Mouse (Mus musculus): ENCODE measurements around the gene Hesx1. TPM values are rescaled to one million over a fixed set of nuclear protein-coding genes. Genes with fewer than 3 reads are reported as not detected.
"Not testable (repeated sequence)": the region's sequence is repeated elsewhere in the genome, so short reads cannot be mapped to it uniquely, and the experiment has no call there.

Gene Hesx1
- not detected for total RNA-seq (2021)
- long read RNA-seq, experiment 1 = 0 reads
- long read RNA-seq, experiment 2 = 0 reads

DNA sequence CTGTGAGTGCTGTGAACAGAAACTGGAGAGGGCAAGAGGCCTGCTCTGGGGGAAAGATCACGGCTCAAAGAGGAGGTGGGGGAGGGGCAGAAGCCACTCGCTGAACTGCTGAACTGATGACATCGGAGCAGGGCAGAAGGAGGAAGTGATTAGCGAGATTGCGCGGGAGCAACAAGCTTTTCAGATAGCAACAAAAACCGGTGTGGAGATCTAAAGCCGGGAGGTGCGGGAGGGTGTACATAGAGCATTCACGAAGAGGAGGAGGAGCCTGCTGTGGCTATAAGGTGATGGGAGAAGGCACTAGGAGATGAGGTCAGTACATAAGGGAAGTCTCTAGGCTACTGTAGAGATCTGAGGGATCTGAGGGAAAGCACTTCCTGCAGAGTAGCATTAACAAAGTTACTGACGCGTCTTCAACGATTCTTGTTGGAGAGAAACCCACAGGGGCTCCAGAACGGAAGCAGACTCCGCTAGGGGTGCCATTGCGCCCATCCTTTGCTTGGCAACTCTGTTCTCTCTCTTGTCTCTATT, at the start of gene Hesx1:
Hesx1 (plus strand) TSS at position 206 of the 531 bp plus-strand sequence.
- DNase-seq = peak; percentile 31 to 72

DNA sequence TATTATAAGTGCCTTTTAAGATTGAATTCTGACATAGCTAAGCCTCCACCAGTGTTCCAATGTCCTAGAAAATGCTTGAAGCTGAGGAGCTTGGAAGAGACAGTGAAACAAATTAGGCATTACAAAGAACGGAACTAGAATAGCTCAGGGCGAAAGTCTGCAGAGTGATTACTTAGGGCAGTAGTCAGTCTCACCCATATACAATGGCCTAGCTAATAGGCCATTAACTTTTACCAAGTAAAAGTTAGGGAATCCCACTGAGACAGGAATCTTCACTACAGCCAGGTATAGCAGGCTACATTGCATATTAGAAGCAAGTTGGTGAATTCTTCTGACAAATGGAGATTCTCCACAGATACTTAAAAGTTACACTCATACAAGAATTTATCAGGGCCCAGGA, 38.1 kb upstream of the Hesx1 start:
- not testable (repeated sequence) for DNase-seq

GRCm38 (mm10) chr14:26960518-26960917, 33.7 kb upstream of the Hesx1 start:
- no peak for DNase-seq

DNA sequence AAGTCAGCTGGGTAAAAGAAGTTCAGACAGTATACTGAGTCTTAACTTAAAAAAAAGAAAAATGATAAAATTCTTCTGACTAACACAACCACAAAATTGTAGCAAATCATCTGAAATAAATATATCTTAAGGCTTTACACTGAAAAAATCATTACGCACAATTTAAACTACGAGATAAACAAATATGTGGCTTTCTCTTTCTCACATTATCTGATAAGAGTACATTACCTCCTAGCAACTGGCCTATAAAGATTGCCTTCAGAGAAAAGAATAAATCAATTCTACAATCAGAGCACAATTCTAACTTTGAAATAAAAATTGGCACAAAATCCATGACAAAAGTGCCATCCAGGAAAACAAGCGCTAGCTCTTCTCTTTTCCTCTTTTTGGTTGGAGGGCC, 25.1 kb upstream of the Hesx1 start:
- DNase-seq = no peak

DNA sequence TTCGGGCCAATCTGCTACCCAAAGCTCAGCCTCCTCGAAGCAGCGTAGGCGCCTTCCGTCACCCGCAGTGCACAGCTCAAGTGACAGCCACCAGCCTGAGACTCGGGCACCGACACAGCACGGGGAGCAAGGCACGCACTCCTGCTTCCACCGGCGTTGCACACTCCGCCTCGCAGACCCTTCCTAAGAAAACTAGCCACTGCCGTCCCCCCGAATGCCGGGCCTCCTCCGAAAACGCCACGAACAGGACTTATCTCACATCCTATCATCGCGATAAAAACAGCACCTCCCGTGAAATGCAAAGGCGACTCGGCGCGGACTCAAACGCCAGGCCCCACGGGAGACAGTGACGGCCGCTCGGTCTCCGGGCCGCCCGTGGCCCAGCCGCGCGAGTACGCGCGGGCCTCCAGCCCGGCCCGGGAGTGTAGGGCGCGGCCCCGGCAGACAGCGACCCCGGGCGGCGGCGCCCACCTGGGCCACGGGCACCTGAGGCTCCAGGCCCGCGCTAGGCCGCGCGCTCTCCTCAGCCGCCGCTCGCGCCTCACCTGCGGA, 24.3 kb upstream of the Hesx1 start:
- DNase-seq = peak; percentile 60 to 62

DNA sequence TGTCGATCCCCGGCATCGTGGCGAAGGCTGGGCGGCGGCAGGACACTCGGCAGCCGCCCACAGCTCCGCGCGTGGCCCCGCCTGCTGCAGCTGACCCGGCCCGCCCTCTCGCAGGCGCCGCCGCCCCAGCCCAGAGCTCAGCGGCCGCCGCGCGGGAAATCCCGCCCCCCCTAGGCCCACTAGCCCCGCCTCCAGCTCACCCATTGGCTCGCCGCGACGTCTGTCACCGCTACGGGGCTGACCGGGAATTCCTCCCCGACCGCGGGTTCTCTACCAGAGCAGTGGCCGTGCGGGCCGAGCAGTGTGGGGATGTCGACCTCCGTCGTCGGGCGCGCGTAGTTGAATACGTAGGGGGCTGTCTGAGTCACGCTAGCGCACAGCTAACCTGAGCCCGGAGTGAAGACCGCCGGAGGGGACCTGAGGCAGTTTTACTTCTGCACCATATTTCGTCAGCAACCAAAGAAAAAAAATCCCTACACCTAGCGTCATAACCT, 23.7 kb upstream of the Hesx1 start:
- peak; percentile 99 for DNase-seq

DNA sequence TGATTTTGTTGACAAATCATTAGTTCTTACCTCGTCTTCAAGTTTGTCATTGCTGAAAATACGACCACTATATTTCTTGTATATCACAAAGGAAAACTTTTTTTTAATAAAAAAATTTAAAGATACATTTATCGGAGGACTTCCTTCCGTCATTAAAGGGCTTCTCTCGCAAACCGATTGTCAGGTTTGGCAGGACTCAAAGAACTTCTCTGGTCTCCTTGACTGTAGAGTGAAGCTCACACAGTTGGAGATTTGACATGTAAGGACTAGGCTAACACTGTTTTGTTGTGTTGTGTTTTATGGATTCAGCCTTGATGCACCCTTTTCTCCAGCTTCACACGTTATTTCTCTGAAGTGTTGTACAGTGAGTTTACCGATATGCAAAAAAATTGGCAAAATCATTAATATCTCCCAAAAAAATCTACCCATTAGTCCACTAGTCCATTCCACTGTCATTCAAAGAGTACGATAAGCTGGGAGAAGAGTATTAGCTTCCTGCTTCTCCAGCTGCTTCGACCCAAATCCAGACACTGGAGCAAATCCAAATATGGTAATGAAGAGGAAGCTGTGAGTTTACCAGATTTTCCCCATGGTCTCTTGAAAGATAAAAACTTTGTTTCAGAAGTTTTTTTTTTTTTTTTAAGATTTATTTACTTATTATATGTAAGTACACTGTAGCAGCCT, 23.0 kb upstream of the Hesx1 start, which contains the start of gene Appl1:
Appl1 (minus strand) TSS at position 127 of the 684 bp plus-strand sequence.
- DNase-seq = no peak

GRCm38 (mm10) chr14:26973089-26973488, 21.1 kb upstream of the Hesx1 start:
- DNase-seq = no peak

DNA sequence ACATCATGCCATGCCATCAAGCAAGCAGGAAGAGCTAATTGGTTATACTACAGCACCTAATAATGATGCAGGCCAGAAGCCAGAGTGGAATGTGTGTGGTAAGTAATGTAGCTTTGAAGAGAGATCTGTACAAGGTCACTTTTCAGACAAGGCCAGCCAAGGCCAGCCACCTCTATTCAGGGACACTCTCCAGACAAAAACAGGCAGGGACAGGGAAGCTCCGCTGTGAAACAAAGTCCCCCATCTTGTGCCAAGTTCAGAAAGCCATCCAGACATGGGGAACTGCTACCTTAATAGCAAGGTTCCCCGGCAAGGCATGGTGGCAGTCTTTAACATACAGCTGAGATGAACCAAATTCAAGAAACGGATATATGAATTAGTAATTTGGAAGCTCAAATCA, 18.7 kb upstream of the Hesx1 start:
- peak; percentile 64 to 69 for DNase-seq

DNA sequence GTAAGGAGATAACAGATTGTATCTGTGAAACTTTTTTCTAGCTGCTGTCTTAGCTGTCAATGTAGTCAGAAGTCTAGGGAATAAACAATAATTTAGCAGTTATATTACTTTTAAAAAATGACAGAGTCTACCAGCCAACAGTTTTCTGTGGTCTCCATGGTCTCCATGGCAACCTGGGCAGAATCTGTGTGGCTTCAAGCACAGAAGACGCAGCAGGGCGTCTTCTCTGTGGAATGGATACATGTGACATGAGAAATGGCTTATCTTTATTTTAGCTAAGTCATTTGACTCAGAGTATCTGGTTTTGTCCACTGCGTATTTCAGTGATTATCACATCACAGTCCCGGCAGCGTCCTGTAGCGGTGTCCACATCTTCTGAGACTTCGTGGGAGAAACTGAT, 18.0 kb upstream of the Hesx1 start:
- peak; percentile 20 to 39 for DNase-seq

DNA sequence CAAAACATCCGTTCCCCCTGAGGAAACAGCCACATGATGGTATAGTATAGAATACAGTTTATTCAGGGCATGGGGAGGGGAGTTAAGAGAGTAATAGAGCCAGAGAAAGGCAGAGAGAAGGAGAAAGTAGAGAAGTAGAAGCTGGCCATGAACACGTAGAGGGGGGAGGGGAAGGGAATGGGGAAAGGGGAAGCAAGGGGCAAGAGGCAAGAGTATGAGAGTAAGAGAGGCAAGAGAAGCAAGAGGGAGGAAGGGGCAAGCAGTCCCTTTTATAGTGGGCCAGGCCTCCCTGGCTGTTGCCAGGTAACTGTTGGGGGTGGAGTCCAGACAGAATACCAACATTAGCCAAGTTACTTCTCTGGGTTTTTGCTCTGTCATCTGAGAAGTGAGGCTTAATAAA, 16.7 kb upstream of the Hesx1 start:
- DNase-seq = no peak

DNA sequence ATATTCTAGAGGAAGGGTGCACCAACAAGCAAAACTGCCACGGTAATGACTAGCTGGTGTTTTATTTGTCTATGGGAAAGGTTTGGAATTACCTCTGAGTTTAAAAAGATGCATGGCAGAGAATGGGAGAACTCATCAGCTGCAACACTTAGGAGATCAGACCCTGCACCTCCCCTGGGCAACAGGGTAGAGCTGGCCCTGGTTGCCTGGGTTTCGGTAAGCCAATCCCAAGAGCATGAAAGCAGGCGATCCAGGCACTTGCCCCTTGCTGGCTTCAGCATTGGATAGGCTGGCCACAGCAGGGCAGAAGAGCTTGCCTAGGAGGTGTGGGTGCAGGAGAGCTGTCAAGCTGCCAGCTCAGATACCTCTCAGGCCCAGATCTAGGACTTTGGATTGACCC, 14.4 kb upstream of the Hesx1 start:
- DNase-seq = no peak

- no peak for DNase-seq
Observed at GRCm38 (mm10) chr14:26981021-26981420, 13.2 kb upstream of the Hesx1 start.

DNA sequence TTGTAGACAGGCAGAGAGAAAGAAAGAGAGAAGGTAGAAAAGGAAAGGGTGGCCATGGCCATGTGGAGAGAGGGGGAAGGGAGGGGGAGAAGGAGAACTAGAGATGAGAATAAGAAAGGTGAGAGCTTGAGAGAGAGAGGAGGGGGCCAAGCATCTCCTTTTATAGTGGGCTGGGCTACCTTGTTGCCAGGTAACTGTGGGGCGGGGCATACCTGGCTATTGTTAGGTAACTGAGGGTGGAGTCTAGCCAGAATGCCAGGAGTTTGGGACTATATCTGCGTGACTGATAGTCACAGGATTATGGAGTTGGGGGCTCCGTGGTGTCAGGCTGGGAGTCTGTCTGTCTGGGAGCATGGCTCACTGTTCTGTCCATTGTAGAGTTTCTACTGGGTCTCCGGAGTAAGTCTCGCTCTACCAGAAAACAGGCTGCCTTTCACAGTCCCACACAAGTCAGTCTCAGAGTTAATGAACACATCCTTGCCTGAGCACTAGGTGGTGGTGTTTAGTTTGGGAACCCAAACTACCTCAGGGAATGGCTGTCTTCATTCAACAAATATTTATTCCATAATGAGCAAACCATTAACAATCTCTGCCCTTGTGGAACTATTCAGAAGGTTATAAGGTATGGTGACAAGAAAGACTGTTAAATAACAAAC, 12.6 kb upstream of the Hesx1 start:
- no peak for DNase-seq

GRCm38 (mm10) chr14:26982150-26982530, 12.1 kb upstream of the Hesx1 start:
- peak; percentile 56 to 67 for DNase-seq

GRCm38 (mm10) chr14:26988694-26989093, 5.5 kb upstream of the Hesx1 start:
- DNase-seq = peak; percentile 17 to 23

DNA sequence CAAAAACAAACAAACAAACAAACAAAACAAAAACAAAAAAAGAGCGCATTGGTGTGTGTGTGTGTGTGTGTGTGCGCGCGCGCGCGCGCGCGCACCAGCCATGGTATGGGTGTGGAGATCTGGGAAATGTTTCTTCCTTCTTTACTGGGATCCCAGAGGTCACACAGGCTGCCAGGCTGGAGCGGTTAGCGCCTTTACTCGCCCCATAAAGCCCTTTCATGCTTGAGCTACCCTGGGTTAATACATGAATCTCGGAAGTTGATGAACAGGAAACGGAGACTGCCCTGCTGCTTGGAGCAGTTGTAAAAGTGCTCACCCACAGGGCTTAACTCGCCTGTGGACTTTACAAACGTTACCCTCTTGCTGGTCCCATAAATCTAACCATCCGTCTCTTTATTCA, 2.6 kb upstream of the Hesx1 start:
- DNase-seq = no peak

- no peak for DNase-seq
Observed at GRCm38 (mm10) chr14:26993427-26993826, 789 bp upstream of the Hesx1 start.

DNA sequence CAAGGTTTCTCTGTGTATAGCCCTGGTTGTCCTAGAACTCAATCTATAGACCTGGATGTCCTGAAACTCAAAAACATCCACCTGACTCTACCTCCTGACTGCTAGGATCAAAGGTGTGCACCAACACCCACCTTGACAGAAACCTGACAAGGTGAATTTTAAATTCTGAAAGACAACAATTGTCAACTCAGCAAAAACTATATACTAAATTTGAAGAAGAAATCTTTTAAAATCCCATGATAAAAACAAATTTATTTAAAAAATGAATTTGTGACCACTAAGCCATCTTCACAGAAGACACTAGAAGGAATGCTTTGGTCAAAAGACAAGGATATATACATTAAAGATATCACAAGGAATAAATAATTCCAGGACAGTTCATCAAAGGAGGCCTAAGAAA, 2.0 kb downstream of the Hesx1 start:
- no peak for DNase-seq

DNA sequence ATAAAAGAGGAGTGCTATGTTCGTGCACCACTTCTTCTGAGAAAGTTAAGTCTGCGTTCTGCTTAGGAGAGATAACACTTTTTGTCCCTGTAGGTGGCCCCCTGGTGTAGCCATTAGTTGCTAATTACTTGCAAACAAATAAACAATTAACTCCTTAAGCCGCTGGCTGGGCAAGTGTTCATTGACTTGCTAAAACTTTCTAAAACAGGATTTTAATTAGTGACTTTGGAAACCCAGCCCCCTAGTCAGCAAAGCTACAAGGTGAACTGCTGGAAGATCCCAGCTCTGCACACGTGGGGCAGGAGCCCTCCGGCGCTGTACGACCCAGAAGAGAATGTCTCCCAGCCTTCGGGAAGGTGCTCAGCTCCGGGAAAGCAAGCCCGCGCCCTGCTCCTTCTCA, 6.2 kb downstream of the Hesx1 start:
- no peak for DNase-seq

DNA sequence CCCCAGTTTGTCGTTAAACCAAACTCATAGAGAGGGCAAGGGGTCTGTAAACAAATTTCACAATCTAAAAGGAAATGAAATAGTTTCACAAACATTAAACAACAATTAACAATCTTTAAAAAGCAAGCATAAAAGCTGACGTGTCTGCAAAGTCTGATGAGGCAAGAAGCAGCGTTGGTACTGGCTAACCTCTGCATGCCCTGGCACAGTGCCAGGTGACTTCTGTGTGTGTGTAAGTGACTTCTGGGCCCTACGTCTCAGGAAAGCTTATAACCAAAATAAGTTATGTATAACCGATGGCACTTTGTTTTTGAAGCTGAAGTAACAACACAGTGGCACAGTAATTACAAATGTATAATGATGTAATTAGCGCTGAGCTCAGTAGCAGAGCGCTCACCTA, 10.7 kb downstream of the Hesx1 start:
- peak; percentile 26 to 49 for DNase-seq

GRCm38 (mm10) chr14:27005937-27006336, 11.7 kb downstream of the Hesx1 start:
- DNase-seq = no peak

DNA sequence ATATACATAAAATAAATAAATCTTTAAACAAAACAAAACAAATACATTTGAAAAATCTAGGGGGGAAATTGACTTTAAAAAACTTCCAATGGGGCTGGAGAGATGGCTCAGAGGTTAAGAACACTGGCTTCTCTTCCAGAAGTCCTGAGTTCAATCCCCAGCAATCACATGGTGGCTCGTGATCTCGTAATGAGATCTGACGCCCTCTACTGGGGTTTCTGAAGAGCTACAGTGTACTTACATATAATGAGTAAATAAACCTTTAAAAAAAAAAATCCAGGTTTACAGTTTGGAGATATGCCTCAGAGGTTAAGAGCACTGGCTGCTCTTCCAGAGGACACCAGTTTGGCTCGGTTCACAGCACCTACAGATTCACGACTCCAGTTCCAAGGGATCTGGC, 17.3 kb downstream of the Hesx1 start:
- DNase-seq = no peak
